Mouse (Mus musculus) liver, embryonic 14.5 days (tissue): ENCODE data around the gene Sowahc. TPM values are rescaled to one million over a fixed set of nuclear protein-coding genes. Genes with fewer than 3 reads are reported as not detected.

Experiments
- ATAC-seq: fragments of 200-750 bp; cut with Nextera tagmentation; 2 replicates; pipeline ENCODE4 v1.8.0; 2017; ENCODE audit warnings: moderate number of reproducible peaks, mild to moderate bottlenecking, moderate library complexity; ENCODE audit not compliant: insufficient read depth
- DNase-seq, 3 experiments: peaks; one replicate each; pipeline ENCODE4 v3.0.0-alpha.2; 2012 to 2013; ENCODE audit warnings: low read depth in 3 of 3, low spot score in 3 of 3
- H3K27ac ChIP-seq: fragments of 300-500 bp; sonication (generic); 2 replicates; pipeline ENCODE4 v1.5.1; 2014; ENCODE audit warnings: moderate library complexity, mild to moderate bottlenecking, control low read depth, inconsistent platforms
- H3K27me3 ChIP-seq: fragments of 300-500 bp; sonication (generic); 2 replicates; pipeline ENCODE4 v1.6.1; 2014; ENCODE audit warnings: mild to moderate bottlenecking, low read length, moderate library complexity; ENCODE audit not compliant: control insufficient read depth, insufficient read depth
- H3K36me3 ChIP-seq: fragments of 300-500 bp; sonication (generic); replicated peaks from 2 replicates; pipeline ENCODE4 v1.6.1; 2014; ENCODE audit warnings: low read depth; ENCODE audit not compliant: control insufficient read depth, insufficient read depth
- H3K4me1 ChIP-seq, 2 experiments: fragments of 200-500 bp in 1 of 2; fragments of 300-500 bp in 1 of 2; sonication (generic) in 1 of 2; replicated peaks; 2 replicates each; pipeline ENCODE4 v1.6.1; 2012 to 2014; ENCODE audit warnings: antibody characterized with exemption in 1 of 2, inconsistent platforms in 1 of 2, low read length in 1 of 2; ENCODE audit not compliant: control insufficient read depth in 2 of 2, insufficient read depth in 2 of 2
- H3K4me2 ChIP-seq: fragments of 300-500 bp; sonication (generic); 2 replicates; pipeline ENCODE4 v1.6.1; 2014; ENCODE audit warnings: low read depth, mild to moderate bottlenecking, control low read depth, moderate library complexity
- H3K4me3 ChIP-seq, 2 experiments: fragments of 200-500 bp in 1 of 2; fragments of 300-500 bp in 1 of 2; sonication (generic) in 1 of 2; 2 replicates each; pipeline ENCODE4 v1.5.1; 2012 to 2014; ENCODE audit warnings: low read depth in 2 of 2, low read length in 2 of 2, mild to moderate bottlenecking in 2 of 2, control low read depth in 1 of 2, inconsistent platforms in 1 of 2, moderate library complexity in 1 of 2; ENCODE audit not compliant: insufficient read depth in 1 of 2
- H3K9ac ChIP-seq: fragments of 300-500 bp; sonication (generic); replicated peaks from 2 replicates; pipeline ENCODE4 v1.6.1; 2014; ENCODE audit warnings: mild to moderate bottlenecking, control low read depth, moderate library complexity
- H3K9me3 ChIP-seq: fragments of 300-500 bp; sonication (generic); 2 replicates; pipeline ENCODE4 v1.6.1; 2016; ENCODE audit warnings: low read length, mixed read lengths; ENCODE audit not compliant: control insufficient read depth
- CTCF ChIP-seq: IDR thresholded peaks from 2 replicates; pipeline ENCODE4 v1.5.1; 2016; ENCODE audit warnings: antibody characterized with exemption, low read depth, control low read depth
- EP300 ChIP-seq: IDR thresholded peaks from 2 replicates; pipeline ENCODE4 v1.6.1; 2016; ENCODE audit warnings: antibody characterized with exemption, low read depth
- WGBS: fragments of 180-500 bp; shearing (Covaris S2); extraction: QIAGEN DNeasy Blood & Tissue Kit; methylation state at CpG from one replicate; pipeline ENCODE4 v1.1.7; 2014; ENCODE audit not compliant: insufficient replicate concordance; 5-methylcytosine and 5-hydroxymethylcytosine counted together
- polyA plus RNA-seq, 2 experiments: library from polyadenylated mRNA; depleted of rRNA in 1 of 2; stranded (reverse) in 1 of 2; unstranded in 1 of 2; fragments of >200 nt; fragmentation: Nextera tagmentation in 1 of 2; extraction: Ambion mirVana in 1 of 2; gene quantifications; 2 replicates each; pipeline versions ENCODE4 v1.2.1 to v1.2.3; 2012 to 2014

Sowahc gene
- polyA plus RNA-seq, 2 experiments = 0.95 to 1.1 TPM

- no peak overlapping the region for H3K4me3 ChIP-seq
- DNase-seq (no peak), ATAC-seq (no peak)
- H3K27ac ChIP-seq = no peak overlapping the region
- TF ChIP-seq CTCF (no peak), EP300 (no peak)
- H3K27me3 ChIP-seq = no peaks in the 10 kb centered on the region
- H3K4me2 ChIP-seq = no peak overlapping the region
- H3K9ac ChIP-seq = no peak overlapping the region
- H3K36me3 ChIP-seq = no peaks in the 10 kb centered on the region
- peaks cover 0 to 26% of the 10 kb centered on the region in 2 experiments; a peak in 3 of 4 replicates for H3K4me1 ChIP-seq
- WGBS = 59% methylated on average over 1 of the region's 1 CpGs
- no peaks in the 10 kb centered on the region for H3K9me3 ChIP-seq
These were observed 44.3 kb downstream of the Sowahc start for GRCm38 (mm10) chr10:59266097-59266496.

- Histone ChIP-seq H3K9me3 (no peaks in the 10 kb centered on the region), H3K4me2 (no peak overlapping the region), H3K36me3 (no peaks in the 10 kb centered on the region), H3K9ac (no peak overlapping the region), H3K27ac (no peak overlapping the region), H3K27me3 (no peaks in the 10 kb centered on the region), H3K4me1 (peaks cover 0 to 23% of the 10 kb centered on the region in 2 experiments; a peak in 3 of 4 replicates), H3K4me3 (no peak overlapping the region)
- no peak for TF ChIP-seq CTCF
- TF ChIP-seq EP300 = no peak
- DNase-seq = no peak
- no peak for ATAC-seq
- 66% methylated on average over 2 of the region's 2 CpGs for WGBS
These were observed 45.5 kb downstream of the Sowahc start for GRCm38 (mm10) chr10:59267275-59267674.

- ATAC-seq = no peak
- DNase-seq = no peak
- WGBS = 27% methylated on average over 4 of the region's 4 CpGs
- H3K36me3 ChIP-seq = no peaks in the 10 kb centered on the region
- TF ChIP-seq CTCF = no peak
- no peak for TF ChIP-seq EP300
- peaks cover 0 to 16% of the 10 kb centered on the region in 2 experiments; a peak in 3 of 4 replicates for H3K4me1 ChIP-seq
- H3K9me3 ChIP-seq = no peaks in the 10 kb centered on the region
- no peaks in the 10 kb centered on the region for H3K27me3 ChIP-seq
- no peak overlapping the region for H3K4me3 ChIP-seq
- H3K4me2 ChIP-seq = no peak overlapping the region
- no peak overlapping the region for H3K9ac ChIP-seq
- H3K27ac ChIP-seq = no peak overlapping the region
These were observed 46.4 kb downstream of the Sowahc start for GRCm38 (mm10) chr10:59268109-59268508.

GRCm38 (mm10) chr10:59268754-59269153, 47.0 kb downstream of the Sowahc start:
- DNase-seq (no peak), ATAC-seq (no peak)
- H3K27ac ChIP-seq = no peak overlapping the region
- H3K9ac ChIP-seq = no peak overlapping the region
- 35% methylated on average over 3 of the region's 3 CpGs for WGBS
- H3K9me3 ChIP-seq = no peaks in the 10 kb centered on the region
- TF ChIP-seq CTCF = no peak
- H3K4me3 ChIP-seq = no peak overlapping the region
- no peak overlapping the region for H3K4me2 ChIP-seq
- H3K36me3 ChIP-seq = no peaks in the 10 kb centered on the region
- no peaks in the 10 kb centered on the region for H3K27me3 ChIP-seq
- H3K4me1 ChIP-seq = peaks cover 0 to 13% of the 10 kb centered on the region in 2 experiments; a peak in 3 of 4 replicates

- 64% methylated on average over 5 of the region's 5 CpGs for WGBS
- H3K4me3 ChIP-seq = no peak overlapping the region
- TF ChIP-seq CTCF (no peak), EP300 (no peak)
- no peaks in the 10 kb centered on the region for H3K27me3 ChIP-seq
- no peaks in the 10 kb centered on the region for H3K36me3 ChIP-seq
- DNase-seq (no peak), ATAC-seq (no peak)
- H3K9me3 ChIP-seq = no peaks in the 10 kb centered on the region
- H3K9ac ChIP-seq = no peak overlapping the region
- H3K27ac ChIP-seq = no peak overlapping the region
- H3K4me1 ChIP-seq = peaks cover 0 to 4% of the 10 kb centered on the region in 2 experiments; a peak in 1 of 4 replicates
- no peak overlapping the region for H3K4me2 ChIP-seq
These were observed 54.0 kb downstream of the Sowahc start for GRCm38 (mm10) chr10:59275745-59276144.

Other genes with a start within 250 kb of the Sowahc start
- gene Sept10, start 106 bp upstream of the Sowahc start, polyA plus RNA-seq (2012; rRNA removed) = 5.2 and 8.1 TPM in 2 replicates
- 10.2 and 10.9 TPM in 2 replicates for gene Sept10, start 106 bp upstream of the Sowahc start, polyA plus RNA-seq (2014; fragmentation: Nextera tagmentation; extraction: Ambion mirVana)
- 3.9 and 5.1 TPM in 2 replicates for gene P4ha1, start 101.3 kb downstream of the Sowahc start, polyA plus RNA-seq (2012; rRNA removed)
- 9.3 and 9.6 TPM in 2 replicates for gene P4ha1, start 101.3 kb downstream of the Sowahc start, polyA plus RNA-seq (2014; fragmentation: Nextera tagmentation; extraction: Ambion mirVana)
- 3.5 and 4.8 TPM in 2 replicates for gene Gm10273, start 173.7 kb downstream of the Sowahc start, polyA plus RNA-seq (2012; rRNA removed)
- gene Gm10273, start 173.7 kb downstream of the Sowahc start, polyA plus RNA-seq (2014; fragmentation: Nextera tagmentation; extraction: Ambion mirVana) = 8.0 and 15.6 TPM in 2 replicates
- gene Pla2g12b, start 181.7 kb downstream of the Sowahc start, polyA plus RNA-seq (2012; rRNA removed) = 19.9 and 21.6 TPM in 2 replicates
- 43.3 and 43.9 TPM in 2 replicates for gene Pla2g12b, start 181.7 kb downstream of the Sowahc start, polyA plus RNA-seq (2014; fragmentation: Nextera tagmentation; extraction: Ambion mirVana)
- gene Oit3, start 219.8 kb downstream of the Sowahc start, polyA plus RNA-seq (2012; rRNA removed) = 14.9 and 16.0 TPM in 2 replicates
- gene Oit3, start 219.8 kb downstream of the Sowahc start, polyA plus RNA-seq (2014; fragmentation: Nextera tagmentation; extraction: Ambion mirVana) = 17.5 and 17.6 TPM in 2 replicates